Mouse (Mus musculus) liver, adult 2 months (tissue): ENCODE results near the gene Stk10. TPM values are rescaled to one million over a fixed set of nuclear protein-coding genes. Genes with fewer than 3 reads are reported as not detected.

Experiments used
- DNase-seq: peaks from one replicate; pipeline ENCODE4 v3.0.0-alpha.2; 2011; ENCODE audit warnings: low read depth, low spot score; ENCODE audit errors: extremely low read depth
- H3K27ac ChIP-seq: fragments of 200-500 bp; replicated peaks from 2 replicates; pipeline ENCODE4 v1.5.1; 2012; ENCODE audit warnings: low read depth, mild to moderate bottlenecking, control low read depth, inconsistent platforms, low read length; ENCODE audit not compliant: insufficient read depth
- H3K27me3 ChIP-seq: fragments of 200-500 bp; 2 replicates; pipeline ENCODE4 v1.6.1; 2012; ENCODE audit warnings: mild to moderate bottlenecking, moderate library complexity, low read length, inconsistent platforms; ENCODE audit not compliant: control insufficient read depth, insufficient read depth
- H3K36me3 ChIP-seq: fragments of 200-500 bp; 2 replicates; pipeline ENCODE4 v1.6.1; 2012; ENCODE audit warnings: low read length, inconsistent platforms; ENCODE audit not compliant: control insufficient read depth, insufficient read depth
- H3K4me1 ChIP-seq: fragments of 200-500 bp; 2 replicates; pipeline ENCODE4 v1.6.1; 2011; ENCODE audit warnings: low read length; ENCODE audit not compliant: control insufficient read depth, insufficient read depth
- H3K4me3 ChIP-seq: fragments of 200-500 bp; 2 replicates; pipeline ENCODE4 v1.5.1; 2011; ENCODE audit warnings: low read depth, mild to moderate bottlenecking, control low read depth, low read length, moderate library complexity; ENCODE audit not compliant: insufficient read depth
- H3K79me2 ChIP-seq: fragments of 200-500 bp; 2 replicates; pipeline ENCODE4 v1.6.1; 2012; ENCODE audit warnings: inconsistent platforms, mild to moderate bottlenecking, low read length, moderate library complexity; ENCODE audit not compliant: control insufficient read depth, insufficient read depth
- H3K9ac ChIP-seq: fragments of 200-500 bp; 2 replicates; pipeline ENCODE4 v1.6.1; 2012; ENCODE audit warnings: low read depth, mild to moderate bottlenecking, control low read depth, inconsistent platforms, low read length
- CTCF ChIP-seq: fragments of 200-500 bp; IDR thresholded peaks from 2 replicates; pipeline ENCODE4 v1.5.1; 2011; ENCODE audit warnings: low read depth, low read length, control low read depth
- POLR2A ChIP-seq: fragments of 200-500 bp; IDR thresholded peaks from 2 replicates; pipeline ENCODE4 v1.6.1; 2011; ENCODE audit warnings: low read length, control low read depth; ENCODE audit not compliant: insufficient read depth; ENCODE audit errors: extremely low read depth
- WGBS: fragments of 180-500 bp; shearing (Covaris S2); methylation state at CpG from one replicate; pipeline ENCODE4 v1.1.7; 2018; 5-methylcytosine and 5-hydroxymethylcytosine counted together
- polyA plus RNA-seq: library from polyadenylated mRNA; depleted of rRNA; stranded (reverse); fragments of >200 nt; gene quantifications from 2 replicates; pipeline ENCODE4 v1.2.3, GENCODE M21; 2012
- total RNA-seq: library from RNA; depleted of rRNA; stranded (reverse); fragments of >200 nt; gene quantifications from 2 replicates; pipeline ENCODE4 v1.2.3, GENCODE M21; 2014

Stk10 gene
- total and polyA plus RNA-seq, 2 experiments: 2.0 to 2.4 TPM

DNA sequence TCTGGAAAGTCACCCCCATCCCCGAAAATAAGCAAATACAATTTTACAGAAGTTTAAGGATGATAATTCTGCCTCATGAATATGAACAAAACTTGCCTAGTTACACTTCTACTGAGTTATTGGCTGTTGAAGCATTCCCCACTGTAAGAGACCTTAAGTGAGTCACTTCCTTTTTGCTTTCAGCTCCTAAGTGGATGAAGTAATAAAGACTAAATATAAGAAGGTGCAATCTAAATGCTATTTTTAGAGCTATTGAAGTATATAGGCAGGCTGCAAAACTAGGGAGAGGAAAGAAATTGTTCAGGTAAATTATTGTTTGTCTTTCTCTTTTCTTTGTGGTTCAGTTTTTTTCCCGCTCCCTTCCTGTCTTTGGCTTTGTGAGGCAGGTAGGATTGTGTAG, 114.2 kb downstream of the Stk10 start:
- no peak overlapping the region for H3K4me3 ChIP-seq
- no peaks in the 10 kb centered on the region for H3K27me3 ChIP-seq
- no peak for DNase-seq
- H3K27ac ChIP-seq: no peak overlapping the region
- TF ChIP-seq POLR2A (no peak), CTCF (no peak)
- no peaks in the 10 kb centered on the region for H3K36me3 ChIP-seq
- peaks cover 26% of the 10 kb centered on the region for H3K79me2 ChIP-seq
- peaks cover 30% of the 10 kb centered on the region for H3K4me1 ChIP-seq
- no peak overlapping the region for H3K9ac ChIP-seq
- 83% methylated on average over 2 of the region's 2 CpGs for WGBS

- Histone ChIP-seq H3K4me1 (peaks cover 31% of the 10 kb centered on the region), H3K27me3 (no peaks in the 10 kb centered on the region), H3K27ac (no peak overlapping the region), H3K36me3 (no peaks in the 10 kb centered on the region; the same call in 1 of the 2 replicates), H3K79me2 (peaks cover 29% of the 10 kb centered on the region), H3K4me3 (no peak overlapping the region), H3K9ac (no peak overlapping the region)
- no peak for DNase-seq
- TF ChIP-seq CTCF (no peak), POLR2A (no peak)
These were observed 117.2 kb downstream of the Stk10 start for GRCm38 (mm10) chr11:32650236-32650749.

- H3K36me3 ChIP-seq: no peaks in the 10 kb centered on the region; the same call in 1 of the 2 replicates
- 57% methylated on average over 7 of the region's 7 CpGs for WGBS
- peaks cover 31% of the 10 kb centered on the region for H3K79me2 ChIP-seq
- no peak for DNase-seq
- H3K27ac ChIP-seq: no peak overlapping the region
- TF ChIP-seq POLR2A: no peak
- TF ChIP-seq CTCF: no peak
- no peak overlapping the region for H3K4me3 ChIP-seq
- peaks cover 32% of the 10 kb centered on the region for H3K4me1 ChIP-seq
- H3K9ac ChIP-seq: no peak overlapping the region
- no peaks in the 10 kb centered on the region for H3K27me3 ChIP-seq
These were observed 117.9 kb downstream of the Stk10 start for GRCm38 (mm10) chr11:32650893-32651590.

DNA sequence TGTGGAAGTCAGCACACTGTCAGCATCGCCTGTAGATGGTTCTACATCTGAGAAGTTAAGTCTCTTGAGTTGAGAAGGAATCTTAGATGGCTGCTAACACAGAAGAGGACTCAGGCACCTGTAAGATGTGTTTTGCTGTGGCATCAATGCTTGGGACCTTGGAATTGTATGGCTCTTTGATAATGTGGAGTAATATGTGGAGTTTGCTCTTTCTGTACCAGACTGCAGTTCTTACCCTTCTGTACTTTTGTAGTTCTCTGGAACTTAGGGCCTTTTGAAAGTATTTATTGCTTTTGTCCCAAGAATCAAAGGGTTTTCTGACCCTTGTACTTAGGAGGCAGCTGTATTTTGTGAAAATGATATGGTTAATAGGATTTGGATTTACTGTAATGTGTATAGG, 118.6 kb downstream of the Stk10 start:
- DNase-seq: no peak
- peaks cover 30% of the 10 kb centered on the region for H3K4me1 ChIP-seq
- H3K4me3 ChIP-seq: no peak overlapping the region
- no peaks in the 10 kb centered on the region; the same call in 1 of the 2 replicates for H3K36me3 ChIP-seq
- no peaks in the 10 kb centered on the region for H3K27me3 ChIP-seq
- TF ChIP-seq POLR2A (no peak), CTCF (no peak)
- no peak overlapping the region for H3K9ac ChIP-seq
- H3K79me2 ChIP-seq: peaks cover 29% of the 10 kb centered on the region
- no peak overlapping the region for H3K27ac ChIP-seq
- 73% methylated on average over 1 of the region's 1 CpGs for WGBS

DNA sequence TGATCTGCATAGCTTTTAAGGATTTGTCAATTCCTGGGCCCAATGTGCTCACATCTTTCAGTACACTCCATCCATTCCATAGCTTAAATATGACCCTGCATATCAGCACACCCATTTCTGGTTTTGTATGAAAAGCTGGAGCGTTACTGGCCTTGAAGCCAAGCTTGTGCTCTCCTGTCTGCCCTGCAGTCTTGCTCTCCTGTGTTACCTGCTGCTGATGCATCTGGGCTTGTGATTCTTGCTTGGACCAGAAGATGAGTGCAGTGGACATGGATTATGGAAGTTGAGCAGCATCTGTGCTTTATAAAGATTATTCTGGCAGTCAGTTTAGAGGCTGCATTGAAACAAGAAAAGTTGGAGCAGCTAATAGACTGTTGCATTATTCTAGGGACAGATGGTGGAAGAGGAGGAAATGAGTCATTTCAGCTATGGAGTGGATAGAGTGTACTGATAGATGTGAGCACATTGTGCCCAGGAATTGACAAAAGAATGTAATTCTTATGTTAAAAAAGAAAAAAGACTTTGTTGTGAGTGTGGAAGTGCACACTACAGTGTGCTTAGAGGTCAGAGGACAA, 129.1 kb downstream of the Stk10 start:
- WGBS: 80% methylated on average over 1 of the region's 1 CpGs

DNA sequence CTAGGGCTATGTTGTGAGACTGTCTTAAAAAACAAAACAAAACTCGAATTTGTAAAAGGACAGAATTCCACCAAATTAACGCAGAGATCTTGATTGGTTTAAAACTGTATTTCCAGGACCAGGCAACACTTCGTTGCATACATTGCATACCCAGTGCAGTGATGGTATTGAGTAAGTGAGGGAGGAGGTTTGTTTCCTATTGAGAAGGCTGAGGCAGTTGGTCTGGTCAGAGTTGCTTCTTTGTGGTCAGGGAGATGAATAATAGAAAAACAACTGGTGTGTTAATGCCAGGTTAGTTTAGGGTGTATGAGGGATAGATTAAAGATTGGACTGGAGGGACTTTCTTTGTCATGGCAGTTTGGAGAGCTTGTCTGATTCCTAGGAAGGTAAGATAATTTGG, 132.5 kb downstream of the Stk10 start:
- DNase-seq: no peak
- no peak overlapping the region for H3K4me3 ChIP-seq
- H3K9ac ChIP-seq: no peak overlapping the region
- no peaks in the 10 kb centered on the region for H3K36me3 ChIP-seq
- H3K4me1 ChIP-seq: peaks cover 2% of the 10 kb centered on the region
- H3K79me2 ChIP-seq: peaks cover 49% of the 10 kb centered on the region
- H3K27ac ChIP-seq: no peak overlapping the region
- no peaks in the 10 kb centered on the region for H3K27me3 ChIP-seq
- TF ChIP-seq CTCF: no peak
- TF ChIP-seq POLR2A: no peak
- 84% methylated on average over 3 of the region's 3 CpGs for WGBS

More for the DNA sequence above, 129.1 kb downstream of the Stk10 start:
- TF ChIP-seq POLR2A (no peak), CTCF (no peak)
- no peaks in the 10 kb centered on the region; the same call in none of the 2 replicates for H3K4me1 ChIP-seq
- H3K9ac ChIP-seq: no peak overlapping the region
- no peaks in the 10 kb centered on the region for H3K27me3 ChIP-seq
- H3K36me3 ChIP-seq: no peaks in the 10 kb centered on the region
- no peak for DNase-seq
- H3K27ac ChIP-seq: no peak overlapping the region
- H3K79me2 ChIP-seq: peaks cover 31% of the 10 kb centered on the region
- H3K4me3 ChIP-seq: no peak overlapping the region
